Mouse (Mus musculus) CH12.LX (cell line): ENCODE results near the gene Cic. TPM values are rescaled to one million over a fixed set of nuclear protein-coding genes. Genes with fewer than 3 reads are reported as not detected.

Source experiments
- DNase-seq: peaks from one replicate; pipeline ENCODE4 v3.0.0-alpha.2; 2013; ENCODE audit errors: extremely low read depth
- H3K27ac ChIP-seq: 2 replicates; pipeline ENCODE4 v1.5.1; 2012; ENCODE audit warnings: low read depth, mild to moderate bottlenecking, control low read depth, moderate library complexity; ENCODE audit not compliant: insufficient read depth
- H3K27me3 ChIP-seq: replicated peaks from 2 replicates; pipeline ENCODE3; 2012; ENCODE audit warnings: inconsistent platforms
- H3K36me3 ChIP-seq, 2 experiments: replicated peaks in 1 of 2; 2 replicates each; pipeline versions ENCODE3 to v1.6.1; 2012; ENCODE audit warnings: inconsistent platforms in 1 of 2, low read length in 1 of 2, mild to moderate bottlenecking in 1 of 2, mixed read lengths in 1 of 2, moderate library complexity in 1 of 2; ENCODE audit not compliant: control insufficient read depth in 1 of 2, insufficient read depth in 1 of 2
- H3K4me1 ChIP-seq, 2 experiments: 2 replicates each; pipeline ENCODE4 v1.6.1; 2012; ENCODE audit warnings: inconsistent platforms in 1 of 2, moderate library complexity in 1 of 2; ENCODE audit not compliant: insufficient read depth in 2 of 2, control insufficient read depth in 1 of 2
- H3K4me2 ChIP-seq: 2 replicates; pipeline ENCODE4 v1.6.1; 2012; ENCODE audit warnings: low read depth, mild to moderate bottlenecking, control low read depth; ENCODE audit not compliant: poor library complexity, insufficient read depth, severe bottlenecking
- H3K4me3 ChIP-seq, 3 experiments: fragments of 150-350 bp in 1 of 3; sonication (generic) in 1 of 3; replicated peaks in 1 of 3; 2 replicates each; pipeline versions ENCODE3 to v1.5.1; 2011 to 2012; ENCODE audit warnings: low read depth in 2 of 3, low read length in 2 of 3, mild to moderate bottlenecking in 2 of 3, moderate library complexity in 2 of 3, control low read depth in 1 of 3, improper control_type of control experiment in 1 of 3, inconsistent platforms in 1 of 3, mixed read lengths in 1 of 3; ENCODE audit not compliant: poor library complexity in 1 of 3
- H3K79me2 ChIP-seq: replicated peaks from 2 replicates; pipeline ENCODE4 v1.6.1; 2012; ENCODE audit warnings: mild to moderate bottlenecking, moderate library complexity; ENCODE audit not compliant: control insufficient read depth, poor library complexity, insufficient read depth, severe bottlenecking; ENCODE audit errors: extremely low read depth
- H3K9ac ChIP-seq: 2 replicates; pipeline ENCODE4 v1.6.1; 2012; ENCODE audit warnings: low read depth, mild to moderate bottlenecking, control low read depth, moderate library complexity; ENCODE audit not compliant: insufficient read depth
- H3K9me3 ChIP-seq: replicated peaks from 2 replicates; pipeline ENCODE3; 2012; ENCODE audit warnings: low read length, inconsistent platforms, mixed read lengths
- BHLHE40 ChIP-seq: IDR thresholded peaks from 2 replicates; pipeline ENCODE4 v1.6.1; 2011; ENCODE audit warnings: mild to moderate bottlenecking, low read depth, low read length, improper control_type of control experiment
- ETS1 ChIP-seq: conservative IDR thresholded peaks from 2 replicates; pipeline ENCODE4 v1.6.1; 2012; ENCODE audit warnings: low read depth, mild to moderate bottlenecking, inconsistent platforms, low read length, improper control_type of control experiment, moderate library complexity
- HCFC1 ChIP-seq: IDR thresholded peaks from 2 replicates; pipeline ENCODE4 v1.6.1; 2012; ENCODE audit warnings: low read depth, mild to moderate bottlenecking, inconsistent platforms, low read length, improper control_type of control experiment
- IRF4 ChIP-seq: IDR thresholded peaks from 2 replicates; pipeline ENCODE4 v1.6.1; 2014; ENCODE audit warnings: low read depth, mild to moderate bottlenecking, inconsistent platforms, low read length, improper control_type of control experiment
- MAZ ChIP-seq: IDR thresholded peaks from 2 replicates; pipeline ENCODE4 v1.6.1; 2012; ENCODE audit warnings: low read depth, mild to moderate bottlenecking, inconsistent platforms, low read length, improper control_type of control experiment, moderate library complexity
- MEF2A ChIP-seq: IDR thresholded peaks from 2 replicates; pipeline ENCODE4 v1.6.1; 2014; ENCODE audit warnings: low read depth, mild to moderate bottlenecking, inconsistent platforms, low read length, improper control_type of control experiment, borderline replicate concordance
- MXI1 ChIP-seq: IDR thresholded peaks from 2 replicates; pipeline ENCODE4 v1.6.1; 2011; ENCODE audit warnings: mild to moderate bottlenecking, low read depth, low read length, improper control_type of control experiment
- NELFE ChIP-seq: IDR thresholded peaks from 2 replicates; pipeline ENCODE4 v1.6.1; 2011; ENCODE audit warnings: low read depth, low read length, improper control_type of control experiment
- POLR2AphosphoS2 ChIP-seq: IDR thresholded peaks from 2 replicates; pipeline ENCODE4 v1.6.1; 2011; ENCODE audit warnings: low read depth, low read length, improper control_type of control experiment
- TBP ChIP-seq: conservative IDR thresholded peaks from 2 replicates; pipeline ENCODE4 v1.6.1; 2011; ENCODE audit warnings: low read depth, low read length, improper control_type of control experiment
- UBTF ChIP-seq: IDR thresholded peaks from 2 replicates; pipeline ENCODE4 v1.6.1; 2012; ENCODE audit warnings: low read depth, mild to moderate bottlenecking, inconsistent platforms, low read length, improper control_type of control experiment, moderate library complexity
- ZMIZ1 ChIP-seq: IDR thresholded peaks from 2 replicates; pipeline ENCODE4 v1.6.1; 2012; ENCODE audit warnings: low read depth, mild to moderate bottlenecking, inconsistent platforms, low read length, improper control_type of control experiment
- dilution Hi-C: fragments of 300-500 bp; cut with MboI; formaldehyde crosslinking; loops from 2 replicates; pipeline ENCODE4 v1.14.3; 2020; ENCODE audit warnings: low sequenced_read_pairs; ENCODE audit not compliant: extremely low pct_unique_long_range_greater_than_20kb, extremely low pct_ligation_motif_present
- in situ Hi-C: fragments of 300-500 bp; cut with MboI; formaldehyde crosslinking; loops from 3 replicates; pipeline ENCODE4 v1.14.3; 2019; ENCODE audit warnings: low sequenced_read_pairs, low pct_ligation_motif_present, low pct_unique_long_range_greater_than_20kb, mixed read lengths
- polyA plus RNA-seq: library from polyadenylated mRNA; unstranded; fragments of >175 nt; gene quantifications from 2 replicates; pipeline ENCODE4 v1.2.1, GENCODE M21; 2012; ENCODE audit warnings: low read depth; ENCODE audit not compliant: insufficient read length
- total RNA-seq, 2 experiments: library from RNA; depleted of rRNA; stranded (reverse); fragments of 300-350 nt in 1 of 2; fragments of >200 nt in 1 of 2; gene quantifications; 2 replicates each; pipeline ENCODE4 v1.2.3; 2012 to 2014

The Cic gene
- total and polyA plus RNA-seq, 3 experiments, result 2.5 to 34.5 (median 21.7) TPM

DNA sequence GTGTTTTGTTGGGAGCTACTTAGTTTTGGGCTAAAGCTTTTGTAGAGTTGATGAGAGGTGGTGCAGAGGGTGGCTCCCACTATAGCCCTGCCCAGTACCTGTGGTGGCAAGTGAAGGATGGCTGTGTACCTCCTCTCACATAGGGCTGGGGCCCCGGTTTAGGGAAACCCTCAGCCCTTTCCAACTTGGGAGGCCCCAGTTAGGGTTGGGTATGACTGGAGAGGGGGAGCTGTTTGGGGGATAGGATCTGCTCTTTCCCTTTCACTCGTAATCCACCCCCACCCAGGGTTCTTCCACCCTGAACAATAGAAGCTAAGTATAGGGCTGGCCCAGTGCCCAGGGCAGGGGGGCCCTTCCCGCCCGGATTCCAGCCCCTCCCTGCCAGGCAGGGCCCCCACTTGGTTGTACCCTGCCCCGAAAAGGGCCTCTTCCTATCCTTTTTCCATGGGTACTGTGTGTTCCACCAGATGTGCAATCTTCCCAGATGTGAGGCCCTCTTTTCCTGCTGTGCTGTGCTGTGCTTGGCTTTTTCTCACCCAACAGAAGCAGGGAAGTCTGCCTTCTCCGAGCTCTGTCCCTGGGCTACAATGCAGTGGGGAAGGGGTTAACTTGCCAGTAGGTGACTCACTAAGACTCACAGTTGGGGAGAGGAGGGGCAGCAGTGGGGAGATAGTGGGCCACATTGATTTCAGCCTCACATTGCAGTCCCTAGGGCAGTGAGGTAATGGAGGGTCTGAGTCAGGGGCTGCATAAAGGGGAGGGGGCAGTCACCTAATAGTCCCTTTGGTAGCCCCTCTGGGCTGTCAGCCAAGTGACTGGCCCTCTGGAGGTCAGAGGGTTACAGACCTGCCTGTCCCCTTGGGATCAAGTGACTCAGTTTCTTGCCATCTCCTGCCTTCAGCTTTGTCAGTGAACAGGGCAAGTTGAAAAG, 12.6 kb downstream of the Cic start:
- in situ Hi-C loops (loop anchor here (5.0 to 10.0 kb wide), 3 partner anchors 38 to 148 kb away; no protein-coding TSS in a partner anchor), dilution Hi-C loops (no loop called here)
- H3K4me2 ChIP-seq, result peak overlapping the region; percentile 79
- H3K4me3 ChIP-seq, result peak overlapping the region; percentile 35 to 57 (median 56)
- no peak for DNase-seq
- no peaks in the 10 kb centered on the region for H3K9me3 ChIP-seq
- peak overlapping the region; percentile 46; the same call in 1 of the 2 replicates for H3K9ac ChIP-seq
- peaks cover 39 to 77% of the 10 kb centered on the region in 2 experiments for H3K4me1 ChIP-seq
- peak overlapping the region; percentile 72 for H3K27ac ChIP-seq
- H3K27me3 ChIP-seq, result no peaks in the 10 kb centered on the region
- peaks cover 9% of the 10 kb centered on the region for H3K79me2 ChIP-seq
- TF ChIP-seq ETS1 (peak; percentile 52), UBTF (no peak), POLR2AphosphoS2 (no peak), HCFC1 (no peak), MEF2A (peak; percentile 28; the same call in 1 of the 2 replicates)
- H3K36me3 ChIP-seq, result peaks cover 5 to 22% of the 10 kb centered on the region in 2 experiments

- Histone ChIP-seq H3K27me3 (no peaks in the 10 kb centered on the region), H3K9ac (peak overlapping the region; percentile 12; the same call in 1 of the 2 replicates), H3K9me3 (no peaks in the 10 kb centered on the region), H3K36me3 (peaks cover 16 to 22% of the 10 kb centered on the region in 2 experiments), H3K4me2 (peak overlapping the region; percentile 68), H3K79me2 (peaks cover 9% of the 10 kb centered on the region), H3K4me1 (peaks cover 32 to 66% of the 10 kb centered on the region in 2 experiments), H3K4me3 (peak overlapping the region in 2 of 3 experiments; percentile 14 to 34), H3K27ac (peak overlapping the region; percentile 72)
- DNase-seq, result no peak
- TF ChIP-seq MAZ, result no peak
- no peak for TF ChIP-seq IRF4
- TF ChIP-seq BHLHE40, result 0 out of 2 replicates have a peak, but pooled peaks have one; percentile 4
- no peak for TF ChIP-seq TBP
- no peak for TF ChIP-seq NELFE
- TF ChIP-seq ZMIZ1, result no peak
- no peak; the same call in 1 of the 2 replicates for TF ChIP-seq MXI1
- dilution Hi-C loops, result no loop called here
- in situ Hi-C loops, result no loop called here
Observed at GRCm38 (mm10) chr7:25281166-25281733, 13.7 kb downstream of the Cic start.
